Mouse (Mus musculus): ENCODE measurements around the gene Poc5. TPM values are rescaled to one million over a fixed set of nuclear protein-coding genes. Genes with fewer than 3 reads are reported as not detected.

Poc5 gene
- 34.3 TPM for total RNA-seq (2023)

GRCm38 (mm10) chr13:96388042-96388888 lies at the start of gene Poc5:
Poc5 (plus strand) TSS chr13:96388294.

Other genes with a start within 250 kb of the Poc5 start
- gene Ankdd1b, start 82.9 kb downstream of the Poc5 start, total RNA-seq (2023) = not detected
- not detected for gene Gm17622, start 102.4 kb downstream of the Poc5 start, total RNA-seq (2023)
- 6.6 TPM for gene Polk, start 154.3 kb downstream of the Poc5 start, total RNA-seq (2023)
- gene Col4a3bp, start 154.3 kb downstream of the Poc5 start, total RNA-seq (2023) = 70.4 TPM

Data from CD4-positive naive resting alpha-beta T cell, adult 76 days (primary cell).